Mouse (Mus musculus): ENCODE data around the gene 4930442H23Rik.

GRCm38 (mm10) chr10:81145778-81146177, 37.9 kb downstream of the 4930442H23Rik start:
- TF ChIP-seq CTCF (IDR thresholded peaks at IDR 0.05; ENCODE audit: low read depth, low read length) (no peak), POLR2A (IDR thresholded peaks at IDR 0.05; ENCODE audit: borderline replicate concordance, low read depth, low read length) (no peak)

Measured in bone marrow macrophage, adult 2 months (primary cell).